Mouse (Mus musculus): ENCODE measurements around the gene Tas1r1.

The Tas1r1 gene

DNA sequence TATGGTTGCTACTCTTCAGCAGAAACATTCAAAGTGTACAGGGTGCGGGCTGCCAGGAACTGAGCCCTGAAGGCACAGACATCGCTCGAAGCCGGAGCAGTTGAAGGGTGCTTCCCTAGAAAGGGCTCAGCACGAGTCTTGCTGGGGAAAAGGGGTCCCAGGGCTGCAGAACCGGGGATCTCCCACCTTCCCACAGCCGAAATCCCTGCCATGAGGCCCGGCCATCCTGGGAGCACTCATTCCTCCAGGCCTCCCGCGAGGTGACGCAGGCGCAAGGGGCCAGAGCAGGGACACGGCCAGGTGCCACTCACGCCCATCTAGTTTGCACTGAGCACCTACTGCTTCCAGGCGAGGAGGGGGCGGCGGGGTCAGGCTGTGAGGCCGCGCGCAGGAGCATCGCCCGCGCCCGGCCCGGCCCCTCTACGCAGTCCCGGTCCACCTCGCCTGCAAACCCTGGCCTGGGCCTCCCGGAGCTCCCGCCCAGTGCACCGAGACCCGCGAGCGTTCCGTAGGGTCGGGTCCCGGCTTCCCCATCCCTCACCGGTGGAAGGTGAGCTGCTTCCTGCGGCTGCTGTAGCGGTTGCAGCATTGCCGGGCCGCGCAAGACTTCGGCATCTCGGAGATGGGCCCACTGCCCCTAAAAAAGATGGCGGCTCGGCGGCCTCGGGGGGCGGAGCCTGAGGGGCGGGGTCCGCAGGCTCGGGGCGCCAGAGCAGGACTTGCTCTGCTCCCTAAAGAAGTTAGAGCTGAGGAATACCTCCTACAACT, 49.8 kb downstream of the Tas1r1 start, which contains the start of gene Thap3:
Thap3 (minus strand) TSS at position 656 of the 768 bp plus-strand sequence.
- peak; percentile 76 for DNase-seq (ENCODE audit: low spot score)

DNA sequence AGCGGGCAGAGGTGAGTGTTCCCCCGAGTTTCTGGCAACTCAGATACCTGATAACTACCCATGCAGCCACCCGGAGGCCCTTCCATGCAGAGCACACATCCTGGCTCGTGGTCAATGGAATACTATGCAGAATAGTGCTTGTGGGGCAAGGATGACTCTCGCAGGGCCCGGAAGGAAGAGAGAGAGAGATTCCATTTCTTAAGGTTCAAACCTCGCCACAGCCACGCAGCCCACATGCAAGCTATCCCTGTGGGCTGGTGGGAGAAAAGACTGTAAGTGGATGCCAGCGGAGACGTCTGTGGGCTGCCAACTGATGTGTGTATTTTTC, 50.4 kb downstream of the Tas1r1 start:
- no peak for DNase-seq (ENCODE audit: low spot score)

DNA sequence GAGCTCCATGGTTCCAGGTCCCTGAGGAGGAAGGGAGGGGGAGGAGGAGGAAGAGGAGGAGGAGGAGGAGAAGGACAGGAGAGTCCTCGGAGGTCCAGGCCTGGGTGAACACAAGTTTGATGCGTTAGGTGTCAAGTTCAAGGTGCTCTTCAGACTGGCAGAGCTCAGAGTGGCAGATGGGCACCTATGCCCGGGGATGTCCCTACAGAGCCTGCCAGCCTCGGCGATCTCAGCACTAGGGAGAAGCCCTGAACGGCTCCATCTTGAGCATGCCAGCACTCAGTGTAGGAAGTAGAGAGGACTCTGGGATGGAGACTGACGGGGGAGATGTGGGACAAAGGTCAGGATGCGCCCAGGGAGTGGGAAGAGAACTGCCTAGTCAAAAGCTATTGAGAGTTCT, 51.7 kb downstream of the Tas1r1 start:
- no peak for DNase-seq (ENCODE audit: low spot score)

DNA sequence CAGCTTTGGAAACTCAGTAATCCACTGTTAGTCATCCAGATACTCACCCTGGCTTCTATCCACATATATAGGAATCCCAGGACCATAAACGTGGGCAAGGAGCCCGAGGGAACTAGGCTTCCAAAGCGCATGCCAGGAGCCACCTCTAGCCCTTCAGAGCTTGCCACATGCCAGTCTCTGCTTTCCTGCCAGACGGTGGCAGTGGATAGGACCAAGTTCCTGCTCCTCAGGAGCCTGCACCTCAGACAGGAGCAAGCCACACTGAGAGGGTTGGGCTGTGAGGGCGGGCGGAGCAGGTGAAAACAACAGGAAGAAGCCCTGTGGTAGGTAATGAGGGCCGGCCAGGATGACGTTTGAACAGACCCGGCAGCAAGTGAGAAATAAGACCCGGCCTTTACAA, 52.5 kb downstream of the Tas1r1 start:
- no peak for DNase-seq (ENCODE audit: low spot score)

DNA sequence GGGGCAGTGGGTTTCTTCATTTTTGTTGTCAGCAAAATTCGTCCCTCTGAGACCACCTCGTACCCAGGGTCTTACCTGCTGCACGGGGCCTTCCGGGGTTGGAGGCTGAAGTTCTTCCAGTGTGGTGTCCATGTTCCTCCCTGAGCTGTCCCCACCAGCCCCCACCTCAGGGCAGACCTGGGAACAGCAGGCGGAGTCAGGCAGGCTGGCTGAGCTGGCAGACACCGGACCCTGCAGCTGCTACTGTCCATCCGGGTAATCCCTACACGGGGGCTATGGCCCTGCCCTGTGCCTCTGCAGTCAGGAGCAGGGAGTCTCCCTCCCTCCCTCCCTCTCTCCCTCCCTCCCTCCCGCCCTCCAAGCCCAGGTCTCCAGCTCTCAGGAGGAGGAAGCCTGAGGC, 54.8 kb downstream of the Tas1r1 start:
- DNase-seq (ENCODE audit: low spot score), result peak; percentile 43

DNA sequence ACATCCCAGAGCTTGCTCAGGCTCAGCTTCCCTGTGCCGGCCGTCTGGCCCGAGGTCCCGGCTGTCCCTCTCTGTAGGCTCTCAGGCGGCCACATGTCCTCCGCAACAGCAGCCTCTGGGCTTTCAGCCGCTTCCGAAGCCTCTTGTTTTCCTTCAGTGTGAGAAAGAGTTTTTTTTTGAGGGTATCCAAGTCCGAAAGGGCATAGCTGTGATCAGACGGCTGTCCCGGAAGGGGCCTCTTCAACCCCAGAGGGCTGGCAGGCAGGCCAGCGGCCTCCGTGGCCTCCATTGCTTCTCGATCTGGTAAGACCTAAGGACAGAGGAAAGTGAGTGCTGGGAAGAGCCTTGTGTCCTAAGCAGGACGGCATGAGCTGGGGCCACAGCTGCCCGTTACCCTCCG, 55.3 kb downstream of the Tas1r1 start:
- DNase-seq (ENCODE audit: low spot score), result no peak

DNA sequence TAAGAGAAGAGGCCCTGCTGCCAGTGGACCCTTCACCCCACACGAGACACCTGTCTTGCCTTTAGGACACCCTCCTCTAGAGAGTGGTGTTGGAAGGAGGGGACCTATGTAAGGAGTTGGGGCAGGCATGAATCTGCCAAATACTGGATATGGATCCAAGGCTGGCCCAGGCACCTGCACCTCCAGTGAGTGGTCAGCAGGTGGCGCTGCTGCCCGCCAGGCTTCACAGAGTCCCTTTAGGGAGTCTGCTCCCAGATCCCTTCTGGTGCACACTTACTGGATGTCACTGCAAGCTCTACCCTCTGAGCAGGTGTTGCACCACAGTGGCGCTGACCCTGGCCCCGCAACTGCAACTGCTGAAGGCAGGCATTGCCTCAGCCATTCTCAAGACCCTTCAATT, 57.0 kb downstream of the Tas1r1 start:
- DNase-seq (ENCODE audit: low spot score), result peak; percentile 91

DNA sequence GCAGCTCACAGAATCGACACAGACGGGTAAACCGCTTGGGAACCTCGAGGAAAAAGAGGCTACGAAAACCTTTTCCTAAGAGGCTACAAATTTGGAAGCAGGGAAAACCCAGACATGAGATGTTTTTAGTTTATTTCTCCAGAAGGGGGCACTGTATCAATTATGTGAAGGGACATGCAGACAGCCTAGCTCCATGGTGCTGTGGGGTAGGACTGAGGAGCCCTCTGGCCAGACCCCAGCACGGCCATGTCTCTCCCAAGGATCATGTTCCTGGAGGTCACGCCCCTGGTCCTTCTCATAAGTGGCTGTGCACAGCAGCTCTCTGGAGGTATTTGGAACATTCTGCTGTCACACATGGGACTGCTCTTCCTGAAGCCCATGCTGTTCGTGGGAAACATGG, 57.7 kb downstream of the Tas1r1 start:
- peak; percentile 56 for DNase-seq (ENCODE audit: low spot score)

Data from retina, embryonic 14.5 days (tissue).